Mouse (Mus musculus) left cerebral cortex, adult 9 months (tissue): Measurements from ENCODE around the gene Ttc7b.

ENCODE experiments used
- DNase-seq, 2 experiments: peaks; one replicate each; pipeline ENCODE4 v3.0.0; 2022; ENCODE audit warnings: low spot score in 2 of 2

The Ttc7b gene

DNA sequence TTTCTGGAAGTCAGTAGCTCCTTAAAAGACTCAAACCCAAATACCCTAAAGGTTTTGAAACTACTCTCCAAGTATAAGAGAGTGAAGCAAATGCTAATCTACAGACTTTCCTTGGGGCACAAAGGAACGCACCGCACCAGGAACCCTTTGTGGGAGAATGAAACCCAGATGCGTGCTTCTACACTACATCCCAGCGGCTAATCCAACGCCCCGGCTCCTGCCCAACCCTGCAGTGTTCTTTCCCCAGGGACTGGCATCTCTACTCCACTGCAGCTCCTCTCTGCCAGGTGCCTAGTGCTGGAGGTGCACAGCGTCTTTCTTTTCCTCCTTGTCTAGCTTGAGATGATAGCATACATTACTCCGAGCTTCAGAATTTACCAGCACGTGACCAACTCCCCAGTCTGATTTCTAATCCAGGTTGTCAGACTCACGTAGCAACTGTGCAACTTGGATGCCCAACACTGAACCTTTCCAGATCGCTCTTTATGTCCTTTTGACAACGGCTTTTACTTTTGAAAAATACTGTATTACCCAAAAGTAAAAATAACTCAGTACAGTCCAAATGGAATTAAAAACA, 72.8 kb downstream of the Ttc7b start:
- no peak for DNase-seq

GRCm38 (mm10) chr12:100447161-100447560, 73.5 kb downstream of the Ttc7b start:
- no peak for DNase-seq

DNA sequence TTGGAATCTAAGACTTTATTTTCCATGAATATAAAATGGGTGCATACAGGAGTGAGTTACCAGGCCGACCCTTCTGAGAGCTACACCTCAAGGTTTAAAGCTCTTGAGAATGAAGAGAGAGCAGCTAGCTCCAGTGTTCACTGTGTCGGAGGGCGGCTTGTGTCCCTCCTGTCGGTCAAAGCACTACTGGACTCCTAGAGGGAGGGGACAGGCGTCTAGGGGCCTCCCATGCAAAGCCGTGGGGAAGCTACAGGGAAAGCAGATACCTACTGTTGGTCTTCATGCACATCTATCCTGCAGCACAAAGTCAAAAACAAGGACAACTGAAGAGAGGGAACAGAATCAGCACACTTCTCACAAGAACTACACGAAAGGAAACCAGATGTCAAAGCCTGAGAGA, 74.9 kb downstream of the Ttc7b start:
- DNase-seq: no peak

- DNase-seq: no peak
These were observed 75.4 kb downstream of the Ttc7b start for GRCm38 (mm10) chr12:100445271-100445670.

DNA sequence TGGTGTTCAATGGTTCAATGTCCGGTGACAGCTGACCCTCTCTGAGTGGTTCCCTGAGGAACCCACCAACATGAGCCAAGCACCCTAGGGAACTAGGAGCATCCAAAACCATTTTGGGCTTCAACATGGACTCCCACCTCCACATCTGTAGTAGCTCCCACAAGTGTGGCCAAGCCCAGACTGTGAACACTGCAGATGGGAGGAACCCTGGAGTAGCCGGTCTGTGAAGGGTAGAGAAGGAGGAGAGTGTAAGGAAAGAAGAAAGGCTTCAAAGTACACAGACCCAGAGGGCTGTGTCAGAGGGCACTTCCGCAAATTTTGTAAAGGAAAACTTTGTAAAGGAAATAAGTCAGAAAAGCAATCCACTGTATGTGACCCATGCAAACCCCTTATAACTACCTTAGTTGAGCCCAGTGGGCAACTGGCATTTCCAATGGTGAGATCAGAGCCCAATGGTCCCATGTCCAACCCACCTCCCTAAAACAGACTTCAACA, 75.9 kb downstream of the Ttc7b start:
- no peak for DNase-seq

- no peak for DNase-seq
These were observed 77.2 kb downstream of the Ttc7b start for GRCm38 (mm10) chr12:100443452-100443851.

DNA sequence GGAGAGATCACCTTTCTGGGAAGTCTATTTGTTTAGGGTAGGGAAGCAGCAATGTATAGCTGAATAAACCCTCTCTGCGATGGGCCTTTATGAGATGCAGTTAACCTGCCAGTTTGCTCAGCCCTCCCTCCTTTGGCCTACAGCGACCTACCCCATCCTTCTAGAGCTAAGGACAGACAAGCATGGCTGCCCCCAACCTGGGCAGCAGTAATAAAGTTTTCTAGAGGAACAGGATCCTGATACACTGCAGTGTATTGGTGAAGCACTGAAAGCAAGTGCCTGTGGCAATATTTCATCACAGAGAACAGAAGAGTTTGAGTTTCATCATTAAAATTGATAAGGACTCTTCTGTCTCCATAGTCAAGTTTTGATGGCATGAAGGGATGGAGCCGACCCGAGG, 79.0 kb downstream of the Ttc7b start:
- DNase-seq: no peak

DNA sequence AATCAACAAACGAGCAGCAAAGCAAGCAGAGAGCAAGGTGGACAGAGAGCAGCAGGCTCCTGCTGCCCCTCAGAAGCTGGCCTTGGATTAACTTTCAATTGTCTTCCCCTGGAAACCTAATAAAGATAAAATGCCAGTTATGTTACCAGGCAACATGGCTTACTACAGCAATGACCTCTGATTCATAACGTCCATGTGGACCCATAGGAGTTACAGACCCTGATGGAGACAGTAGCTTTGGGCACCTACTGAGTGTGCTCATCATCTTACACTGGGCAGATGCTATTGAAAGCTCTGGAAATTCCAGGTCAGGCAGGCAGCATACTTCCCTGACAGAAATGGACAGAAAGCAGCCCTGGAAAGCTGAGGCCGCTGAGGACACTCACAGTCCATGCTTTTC, 80.7 kb downstream of the Ttc7b start:
- DNase-seq: no peak

GRCm38 (mm10) chr12:100439145-100439755, 81.4 kb downstream of the Ttc7b start:
- no peak for DNase-seq

- no peak for DNase-seq
These were observed 82.1 kb downstream of the Ttc7b start for GRCm38 (mm10) chr12:100438509-100438908.

DNA sequence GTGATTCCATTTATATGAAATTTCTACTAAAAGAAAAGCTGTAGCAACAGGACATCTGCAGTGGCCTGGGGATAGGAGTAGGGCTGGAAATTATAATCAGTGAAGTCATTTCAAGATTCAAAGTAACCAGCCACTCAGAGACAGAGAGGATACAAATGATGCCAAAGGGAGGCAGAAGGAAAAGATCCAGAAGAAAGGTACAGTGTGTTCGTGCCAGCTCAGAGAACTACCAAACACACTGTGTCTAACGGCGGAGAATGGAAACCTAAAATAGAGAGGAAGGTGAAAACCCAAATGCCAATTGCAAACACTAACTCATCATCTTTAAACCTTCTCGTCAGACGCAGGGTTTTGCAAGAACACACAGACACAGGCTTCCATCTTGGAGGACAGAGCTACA, 82.8 kb downstream of the Ttc7b start:
- DNase-seq: peak in 1 of 2 experiments; percentile 73

DNA sequence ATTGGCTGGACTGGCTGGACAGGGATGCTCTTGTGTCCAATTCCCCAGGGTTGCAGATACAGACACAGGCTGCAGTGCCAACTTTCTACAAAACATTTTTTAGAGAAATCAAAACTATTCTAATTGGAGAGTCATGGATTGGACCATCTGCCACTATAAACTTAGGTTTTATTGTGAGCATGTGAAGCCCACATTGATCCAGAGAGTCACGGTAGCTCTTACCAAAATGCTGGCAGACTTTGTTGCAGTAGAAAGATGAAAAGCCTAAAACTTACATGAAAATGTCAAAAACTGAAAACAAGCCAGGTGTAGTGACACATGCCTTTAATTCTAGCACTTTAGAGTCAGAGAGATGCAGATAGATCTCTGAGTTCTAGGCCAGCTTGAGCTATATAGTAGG, 84.9 kb downstream of the Ttc7b start:
- DNase-seq: no peak

DNA sequence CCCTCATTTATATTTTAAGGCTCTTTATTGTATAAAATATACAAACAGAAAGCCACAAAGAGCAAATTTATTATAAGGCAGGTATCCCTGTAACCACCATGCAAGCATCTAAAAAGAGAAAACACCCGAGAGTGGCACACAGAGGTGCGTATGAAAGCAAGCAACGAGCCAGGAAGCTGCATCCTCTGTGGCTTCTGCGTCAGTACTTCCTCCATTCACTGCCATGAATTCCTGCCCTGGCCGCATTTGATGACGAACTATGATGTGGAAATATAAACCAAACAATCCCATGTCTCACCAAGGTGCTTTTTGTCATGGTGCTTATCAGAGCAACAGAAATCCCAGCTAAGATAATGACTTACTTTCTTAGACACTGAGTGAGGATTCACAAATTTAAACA, 88.8 kb downstream of the Ttc7b start:
- DNase-seq: no peak

DNA sequence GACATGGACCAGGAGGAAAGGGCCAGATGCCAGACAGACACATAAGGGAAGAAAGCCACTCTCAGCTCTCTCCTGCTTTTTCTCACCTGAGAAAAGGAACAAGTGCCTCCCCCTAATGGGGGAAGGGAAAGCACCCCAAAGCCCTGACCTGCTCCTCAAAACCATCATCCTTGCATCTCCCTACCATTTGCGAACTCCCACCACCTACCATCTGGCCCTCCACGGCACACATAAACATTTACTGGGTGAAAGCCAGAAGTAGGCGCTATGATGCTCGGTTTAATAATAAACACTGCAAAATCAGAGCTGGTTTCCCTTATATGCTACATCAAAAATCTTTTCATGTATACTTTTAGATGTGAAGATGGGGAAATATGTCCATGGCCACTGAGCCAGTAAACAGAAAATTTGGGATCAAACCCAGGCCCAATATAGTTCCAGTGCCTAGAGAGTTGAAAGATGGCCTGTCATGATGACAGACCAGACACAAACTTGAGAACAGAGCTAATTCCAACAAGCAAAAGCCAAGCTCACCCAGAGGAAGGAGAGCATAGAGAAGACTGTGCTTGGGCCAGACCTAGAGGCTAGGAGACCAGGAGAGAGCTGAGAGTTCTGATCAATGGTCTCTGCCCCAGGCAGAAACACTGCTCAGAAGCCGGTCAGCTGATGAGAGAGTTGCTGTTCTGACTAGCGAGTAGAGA, 91.1 kb downstream of the Ttc7b start:
- DNase-seq: peak in 1 of 2 experiments; percentile 53

- DNase-seq: no peak
These were observed 92.4 kb downstream of the Ttc7b start for GRCm38 (mm10) chr12:100428183-100428582.

- DNase-seq: no peak
These were observed 94.4 kb downstream of the Ttc7b start for GRCm38 (mm10) chr12:100426212-100426611.

GRCm38 (mm10) chr12:100425028-100425427, 95.6 kb downstream of the Ttc7b start:
- DNase-seq: no peak

DNA sequence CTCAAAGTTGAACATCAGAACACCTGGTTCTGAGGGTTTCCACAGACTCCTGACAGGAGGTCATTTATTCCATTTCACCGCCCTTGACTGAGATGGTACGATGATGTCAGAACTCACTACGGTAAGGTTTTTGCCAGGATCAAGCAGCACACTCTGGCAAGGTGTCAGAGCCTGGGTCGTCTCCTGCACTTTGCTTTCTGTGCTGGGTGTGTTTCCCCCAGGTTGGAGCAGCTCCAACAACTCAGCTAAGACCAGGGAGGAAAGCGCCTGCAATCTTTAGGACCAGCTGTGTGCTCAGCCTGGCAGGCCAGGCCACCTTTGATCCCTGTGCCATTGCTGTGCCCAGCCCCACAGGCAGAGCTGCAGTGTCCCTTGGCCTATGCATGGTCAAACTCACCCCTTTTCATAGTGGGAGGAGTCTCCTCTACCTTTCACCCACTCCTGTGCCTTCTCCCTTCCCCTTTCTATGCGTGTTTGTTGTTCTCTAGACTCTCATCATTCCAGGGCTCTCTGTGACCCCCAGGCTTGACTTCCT, 98.3 kb downstream of the Ttc7b start:
- DNase-seq: no peak

DNA sequence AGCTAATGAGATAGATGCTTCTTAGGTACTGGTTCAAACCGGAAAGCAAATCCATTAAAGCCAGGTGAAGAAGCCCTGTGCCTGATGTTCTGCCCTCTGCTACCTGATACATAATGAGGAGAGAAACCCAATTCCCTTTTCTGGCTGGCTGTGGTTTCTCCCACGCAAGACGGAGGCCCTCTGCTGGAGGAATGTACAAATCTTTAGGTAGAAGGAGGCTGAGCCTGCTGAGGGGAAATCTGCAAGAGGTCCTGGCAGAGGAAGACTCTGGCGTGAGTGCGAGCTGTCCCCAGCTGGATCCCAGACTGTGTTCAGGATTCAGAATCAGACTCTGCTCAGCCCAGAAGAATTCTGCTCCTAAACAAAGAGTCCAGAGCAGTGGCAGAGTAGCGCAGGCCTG, 99.1 kb downstream of the Ttc7b start:
- DNase-seq: peak; percentile 61 to 78

DNA sequence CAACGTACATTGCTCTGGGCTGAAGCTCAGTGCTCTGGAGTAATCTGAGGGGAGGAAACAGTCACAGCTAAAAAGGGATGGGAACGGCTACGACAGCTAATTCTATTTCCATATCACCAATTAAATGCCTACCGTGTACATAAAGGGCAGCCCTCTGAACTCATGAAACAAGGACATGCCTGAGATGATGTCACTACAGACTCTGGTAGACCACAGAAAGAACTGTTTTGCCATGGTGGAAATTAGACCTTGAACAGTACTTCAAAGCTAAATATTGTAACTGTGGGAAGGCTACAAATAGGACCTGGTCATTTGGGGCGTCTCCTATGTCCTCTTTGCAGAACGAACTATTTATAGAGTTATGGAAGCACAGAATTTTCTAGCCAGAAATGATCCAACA, 99.7 kb downstream of the Ttc7b start:
- DNase-seq: no peak

- DNase-seq: no peak
These were observed 100.4 kb downstream of the Ttc7b start for GRCm38 (mm10) chr12:100419946-100420874.

GRCm38 (mm10) chr12:100415802-100416201, 104.8 kb downstream of the Ttc7b start:
- DNase-seq: peak in 1 of 2 experiments; percentile 39
